In the genomic region with DNA sequence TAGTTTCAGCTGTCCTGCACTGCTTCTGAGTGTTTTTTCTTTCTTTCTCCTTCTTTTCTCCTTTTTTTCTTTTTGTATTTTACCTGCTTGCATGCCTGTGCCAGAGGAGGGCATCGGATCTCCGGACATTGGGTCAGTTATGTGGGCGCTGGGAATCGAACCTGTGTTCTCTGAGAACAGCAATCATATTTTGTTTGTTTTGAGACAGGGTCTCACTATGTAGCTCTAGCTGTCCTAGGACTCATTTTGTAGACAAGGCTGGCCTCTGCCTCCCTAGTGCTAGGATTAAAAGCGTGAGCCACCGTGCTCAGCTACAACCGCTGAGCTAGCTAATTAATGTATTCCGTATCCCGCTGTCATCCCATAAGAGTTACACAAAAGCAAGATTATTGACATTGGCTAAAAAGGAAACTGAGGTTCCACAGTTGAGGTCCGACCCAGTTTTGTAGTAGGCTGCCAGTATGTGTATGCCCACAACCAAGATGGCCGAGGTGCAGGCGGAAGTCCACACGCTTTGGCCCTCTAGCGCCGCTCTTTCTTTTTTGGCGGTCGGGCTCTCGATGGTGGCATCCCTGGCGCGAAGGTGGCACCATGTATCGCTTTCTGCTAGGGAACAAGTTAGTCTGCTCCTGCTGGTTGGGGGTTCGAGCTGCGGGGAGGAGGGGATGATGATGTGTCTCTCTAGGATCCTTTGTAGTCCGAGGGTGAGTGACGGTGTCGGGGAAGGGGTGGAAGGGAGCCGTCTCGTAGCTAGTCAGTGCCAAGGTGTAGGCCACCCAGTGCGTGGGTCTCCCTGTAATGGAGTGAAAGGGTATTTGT, we compare ENCODE assay signal across 8 mouse cellular contexts. TPM values are rescaled to one million over a fixed set of nuclear protein-coding genes. Genes with fewer than 3 reads are reported as not detected.
DNase-seq lines count a peak whose midpoint lies in the region; ATAC-seq and TF ChIP-seq lines count a peak whose summit lies in the region.

No protein-coding gene starts in this region.

- peak overlapping the region; percentile 92 for H3K4me2 ChIP-seq in forebrain, embryonic 13.5 days
- H3K4me2 ChIP-seq in heart, postnatal 0 days (ENCODE audit: low read depth, low read length), result peak overlapping the region; percentile 86
- peak overlapping the region; percentile 98 for H3K4me2 ChIP-seq in liver, embryonic 14.5 days (ENCODE audit: low read depth)
- H3K4me2 ChIP-seq in stomach, embryonic 14.5 days (replicated peaks; ENCODE audit: low read depth, low read length), result peak overlapping the region; percentile 66

- ATAC-seq in CD4-positive, CD25-positive, alpha-beta regulatory T cell, adult 4 months, result peak; percentile 11
- peak; percentile 60 for ATAC-seq in forebrain, embryonic 13.5 days
- peak; percentile 18; the same call in 1 of the 2 replicates for ATAC-seq in heart, postnatal 0 days (ENCODE audit: insufficient read depth, low read depth)
- peak; percentile 43 for ATAC-seq in liver, embryonic 14.5 days (ENCODE audit: insufficient read depth)
- peak; percentile 8; the same call in 1 of the 2 replicates for ATAC-seq in stomach, embryonic 14.5 days (ENCODE audit: insufficient number of reproducible peaks, insufficient read depth, low FRiP score, low read depth)

- H3K36me3 ChIP-seq in forebrain, embryonic 13.5 days (ENCODE audit: poor library complexity, severe bottlenecking), result peaks cover 14% of the 10 kb centered on the region
- H3K36me3 ChIP-seq in heart, postnatal 0 days (replicated peaks; ENCODE audit: control insufficient read depth, insufficient read depth, low read length), result peaks cover under 1% of the 10 kb centered on the region; the same call in 1 of the 2 replicates
- H3K36me3 ChIP-seq in liver, embryonic 14.5 days (replicated peaks; ENCODE audit: control insufficient read depth, insufficient read depth, low read depth), result no peaks in the 10 kb centered on the region
- H3K36me3 ChIP-seq in stomach, embryonic 14.5 days (ENCODE audit: control insufficient read depth, insufficient read depth, low read length), result no peaks in the 10 kb centered on the region; the same call in 1 of the 2 replicates

- DNase-seq in c-Kit-positive CD71-positive TER-119-positive erythroid progenitor cells, embryonic 14.5 days (ENCODE audit: low spot score), result peak; percentile 75
- DNase-seq in heart, postnatal 0 days (ENCODE audit: low spot score), result peak; percentile 81
- DNase-seq in kidney, postnatal 36 days, result peak; percentile 87 to 89
- DNase-seq in liver, embryonic 14.5 days (ENCODE audit: low read depth in 3 of 3, low spot score in 3 of 3), result peak in 2 of 3 experiments; percentile 68 to 79
- DNase-seq in neural tube, embryonic 10.5 days (ENCODE audit: extremely low spot score, low spot score), result peak; percentile 85

- H3K27me3 ChIP-seq in forebrain, embryonic 13.5 days, result no peaks in the 10 kb centered on the region
- no peaks in the 10 kb centered on the region for H3K27me3 ChIP-seq in heart, postnatal 0 days (ENCODE audit: control insufficient read depth, insufficient read depth, low read length)
- no peaks in the 10 kb centered on the region for H3K27me3 ChIP-seq in liver, embryonic 14.5 days (ENCODE audit: control insufficient read depth, insufficient read depth, low read length)
- H3K27me3 ChIP-seq in stomach, embryonic 14.5 days (ENCODE audit: control insufficient read depth, insufficient read depth, low read length), result no peaks in the 10 kb centered on the region

- H3K4me1 ChIP-seq in forebrain, embryonic 13.5 days, result peaks cover 44% of the 10 kb centered on the region
- peaks cover 10% of the 10 kb centered on the region for H3K4me1 ChIP-seq in heart, postnatal 0 days (ENCODE audit: control insufficient read depth, insufficient read depth)
- H3K4me1 ChIP-seq in liver, embryonic 14.5 days (replicated peaks; ENCODE audit: control insufficient read depth in 2 of 2, insufficient read depth in 2 of 2, low read length in 1 of 2), result peaks cover 26 to 30% of the 10 kb centered on the region in 2 experiments
- peaks cover 22% of the 10 kb centered on the region for H3K4me1 ChIP-seq in stomach, embryonic 14.5 days (ENCODE audit: control insufficient read depth, insufficient read depth, low read length)

- TF ChIP-seq CTCF in heart, postnatal 0 days (IDR thresholded peaks at IDR 0.05; ENCODE audit: low read depth), result peak; percentile 51
- TF ChIP-seq CTCF in liver, embryonic 14.5 days (IDR thresholded peaks at IDR 0.05; ENCODE audit: low read depth), result peak; percentile 81

- H3K9me3 ChIP-seq in forebrain, embryonic 13.5 days (replicated peaks), result no peaks in the 10 kb centered on the region
- no peaks in the 10 kb centered on the region for H3K9me3 ChIP-seq in heart, postnatal 0 days (replicated peaks; ENCODE audit: control insufficient read depth, low read length)
- no peaks in the 10 kb centered on the region for H3K9me3 ChIP-seq in liver, embryonic 14.5 days (ENCODE audit: control insufficient read depth, low read length)
- no peaks in the 10 kb centered on the region for H3K9me3 ChIP-seq in stomach, embryonic 14.5 days (ENCODE audit: control insufficient read depth, low read depth, low read length)

- peak overlapping the region; percentile 91 for H3K27ac ChIP-seq in forebrain, embryonic 13.5 days
- peak overlapping the region; percentile 93 for H3K27ac ChIP-seq in heart, postnatal 0 days (ENCODE audit: low read depth)
- peak overlapping the region; percentile 98 for H3K27ac ChIP-seq in liver, embryonic 14.5 days
- H3K27ac ChIP-seq in stomach, embryonic 14.5 days (ENCODE audit: low read length), result peak overlapping the region; percentile 96

- WGBS in forebrain, embryonic 13.5 days, result under 1% methylated on average over 29 of the region's 29 CpGs
- WGBS in heart, postnatal 0 days, result under 1% methylated on average over 29 of the region's 29 CpGs
- under 1% methylated on average over 29 of the region's 29 CpGs for WGBS in liver, embryonic 14.5 days (ENCODE audit: insufficient replicate concordance)
- WGBS in stomach, embryonic 14.5 days, result under 1% methylated on average over 29 of the region's 29 CpGs

- TF ChIP-seq EP300 in heart, postnatal 0 days (IDR thresholded peaks at IDR 0.05; ENCODE audit: low read depth), result no peak; the same call in 1 of the 2 replicates
- TF ChIP-seq EP300 in liver, embryonic 14.5 days (IDR thresholded peaks at IDR 0.05; ENCODE audit: low read depth), result peak; percentile 18; the same call in 1 of the 2 replicates

- H3K9ac ChIP-seq in forebrain, embryonic 13.5 days, result peak overlapping the region; percentile 84
- peak overlapping the region; percentile 63 for H3K9ac ChIP-seq in heart, postnatal 0 days (replicated peaks; ENCODE audit: low read depth, low read length)
- peak overlapping the region; percentile 81 for H3K9ac ChIP-seq in liver, embryonic 14.5 days (replicated peaks)
- H3K9ac ChIP-seq in stomach, embryonic 14.5 days (replicated peaks; ENCODE audit: low read depth, low read length), result peak overlapping the region; percentile 54

- H3K4me3 ChIP-seq in forebrain, embryonic 13.5 days, result peak overlapping the region; percentile 79
- H3K4me3 ChIP-seq in heart, postnatal 0 days (ENCODE audit: low read depth, low read length), result peak overlapping the region; percentile 76
- H3K4me3 ChIP-seq in liver, embryonic 14.5 days (ENCODE audit: insufficient read depth in 1 of 2, low read depth in 2 of 2, low read length in 2 of 2), result peak overlapping the region; percentile 85 to 97
- peak overlapping the region; percentile 98 for H3K4me3 ChIP-seq in stomach, embryonic 14.5 days (ENCODE audit: low read depth, low read length)

RNA-seq across cellular contexts. Expression of a gene that starts 2.1 kb away (rescaled TPM):
- 10 to 100 TPM; 39.5 to 42.6 TPM for polyA plus RNA-seq in CD4-positive, CD25-positive, alpha-beta regulatory T cell, adult 4 months (2017; shearing (Covaris generic))
- polyA plus RNA-seq in forebrain, embryonic 13.5 days (2015; fragmentation: Nextera tagmentation; extraction: Ambion mirVana), result 35.2 and 35.4 TPM in 2 replicates
- 17.0 and 23.2 TPM in 2 replicates for total RNA-seq in heart, postnatal 0 days (2014; rRNA removed; ENCODE audit: low replicate concordance)
- 33.3 and 38.3 TPM in 2 replicates for polyA plus RNA-seq in heart, postnatal 0 days (2015; fragmentation: Nextera tagmentation; extraction: Ambion mirVana)
- polyA plus RNA-seq in liver, embryonic 14.5 days (2012; rRNA removed), result 6.2 and 8.4 TPM in 2 replicates
- polyA plus RNA-seq in liver, embryonic 14.5 days (2014; fragmentation: Nextera tagmentation; extraction: Ambion mirVana), result 12.6 and 15.0 TPM in 2 replicates
- 73.1 and 83.4 TPM in 2 replicates for polyA plus RNA-seq in stomach, embryonic 14.5 days (2014; fragmentation: Nextera tagmentation; extraction: Ambion mirVana)

RNA-seq across cellular contexts. Expression of a gene that starts 21.3 kb away (rescaled TPM):
- 10 to 100 TPM; 45.0 to 60.3 TPM for polyA plus RNA-seq in CD4-positive, CD25-positive, alpha-beta regulatory T cell, adult 4 months (2017; shearing (Covaris generic))
- polyA plus RNA-seq in forebrain, embryonic 13.5 days (2015; fragmentation: Nextera tagmentation; extraction: Ambion mirVana), result 53.5 and 59.1 TPM in 2 replicates
- 98.3 and 116 TPM in 2 replicates for total RNA-seq in heart, postnatal 0 days (2014; rRNA removed; ENCODE audit: low replicate concordance)
- 28.4 and 29.5 TPM in 2 replicates for polyA plus RNA-seq in heart, postnatal 0 days (2015; fragmentation: Nextera tagmentation; extraction: Ambion mirVana)
- polyA plus RNA-seq in liver, embryonic 14.5 days (2012; rRNA removed), result 37.5 and 37.6 TPM in 2 replicates
- polyA plus RNA-seq in liver, embryonic 14.5 days (2014; fragmentation: Nextera tagmentation; extraction: Ambion mirVana), result 27.4 and 34.1 TPM in 2 replicates
- polyA plus RNA-seq in stomach, embryonic 14.5 days (2014; fragmentation: Nextera tagmentation; extraction: Ambion mirVana), result 64.6 and 65.7 TPM in 2 replicates

RNA-seq across cellular contexts. Expression of a gene that starts 22.9 kb away (rescaled TPM):
- polyA plus RNA-seq in CD4-positive, CD25-positive, alpha-beta regulatory T cell, adult 4 months (2017; shearing (Covaris generic)), result 1 to 10 TPM; 8.1 to 9.1 TPM
- 16.1 and 18.6 TPM in 2 replicates for polyA plus RNA-seq in forebrain, embryonic 13.5 days (2015; fragmentation: Nextera tagmentation; extraction: Ambion mirVana)
- 68.0 and 83.6 TPM in 2 replicates for total RNA-seq in heart, postnatal 0 days (2014; rRNA removed; ENCODE audit: low replicate concordance)
- 6.2 and 6.9 TPM in 2 replicates for polyA plus RNA-seq in heart, postnatal 0 days (2015; fragmentation: Nextera tagmentation; extraction: Ambion mirVana)
- polyA plus RNA-seq in liver, embryonic 14.5 days (2012; rRNA removed), result 19.0 and 21.2 TPM in 2 replicates
- 6.3 and 7.6 TPM in 2 replicates for polyA plus RNA-seq in liver, embryonic 14.5 days (2014; fragmentation: Nextera tagmentation; extraction: Ambion mirVana)
- polyA plus RNA-seq in stomach, embryonic 14.5 days (2014; fragmentation: Nextera tagmentation; extraction: Ambion mirVana), result 25.1 and 25.7 TPM in 2 replicates

RNA-seq across cellular contexts. Expression of a gene that starts 36.5 kb away (rescaled TPM):
- polyA plus RNA-seq in CD4-positive, CD25-positive, alpha-beta regulatory T cell, adult 4 months (2017; shearing (Covaris generic)), result 1 to 10 TPM; 2.0 to 2.6 TPM
- 1.9 and 2.1 TPM in 2 replicates for polyA plus RNA-seq in forebrain, embryonic 13.5 days (2015; fragmentation: Nextera tagmentation; extraction: Ambion mirVana)
- 4.4 and 4.8 TPM in 2 replicates for total RNA-seq in heart, postnatal 0 days (2014; rRNA removed; ENCODE audit: low replicate concordance)
- polyA plus RNA-seq in heart, postnatal 0 days (2015; fragmentation: Nextera tagmentation; extraction: Ambion mirVana), result 8.7 and 9.8 TPM in 2 replicates
- polyA plus RNA-seq in liver, embryonic 14.5 days (2012; rRNA removed), result 45.4 and 46.2 TPM in 2 replicates
- 55.6 and 57.7 TPM in 2 replicates for polyA plus RNA-seq in liver, embryonic 14.5 days (2014; fragmentation: Nextera tagmentation; extraction: Ambion mirVana)
- polyA plus RNA-seq in stomach, embryonic 14.5 days (2014; fragmentation: Nextera tagmentation; extraction: Ambion mirVana), result 4.6 and 5.0 TPM in 2 replicates

RNA-seq across cellular contexts. Expression of a gene that starts 58.0 kb away (rescaled TPM):
- 10 to 100 TPM; 24.3 to 28.6 TPM for polyA plus RNA-seq in CD4-positive, CD25-positive, alpha-beta regulatory T cell, adult 4 months (2017; shearing (Covaris generic))
- 3.7 and 3.8 TPM in 2 replicates for polyA plus RNA-seq in forebrain, embryonic 13.5 days (2015; fragmentation: Nextera tagmentation; extraction: Ambion mirVana)
- total RNA-seq in heart, postnatal 0 days (2014; rRNA removed; ENCODE audit: low replicate concordance), result 1.0 TPM in 1 of 2 replicates, not detected in the other
- 3.0 and 3.1 TPM in 2 replicates for polyA plus RNA-seq in heart, postnatal 0 days (2015; fragmentation: Nextera tagmentation; extraction: Ambion mirVana)
- polyA plus RNA-seq in liver, embryonic 14.5 days (2012; rRNA removed), result 10.9 and 11.9 TPM in 2 replicates
- 8.3 and 10.3 TPM in 2 replicates for polyA plus RNA-seq in liver, embryonic 14.5 days (2014; fragmentation: Nextera tagmentation; extraction: Ambion mirVana)
- 2.8 and 5.0 TPM in 2 replicates for polyA plus RNA-seq in stomach, embryonic 14.5 days (2014; fragmentation: Nextera tagmentation; extraction: Ambion mirVana)

Comparison
In these comparisons a context has a peak if more than half of its experiments do, and no peak if none do; other contexts are left out.
1. Peak in every context shown above with its lines: DNase-seq, ATAC-seq, H3K4me3 ChIP-seq and H3K27ac ChIP-seq.
2. ATAC-seq: peak in every context shown above with its lines; median percentile 60 in forebrain, embryonic 13.5 days; 43 in liver, embryonic 14.5 days; 18 in heart, postnatal 0 days; 11 in CD4-positive, CD25-positive, alpha-beta regulatory T cell, adult 4 months; 8 in stomach, embryonic 14.5 days.